Mouse (Mus musculus): ENCODE results near the gene Ankrd44.

DNA sequence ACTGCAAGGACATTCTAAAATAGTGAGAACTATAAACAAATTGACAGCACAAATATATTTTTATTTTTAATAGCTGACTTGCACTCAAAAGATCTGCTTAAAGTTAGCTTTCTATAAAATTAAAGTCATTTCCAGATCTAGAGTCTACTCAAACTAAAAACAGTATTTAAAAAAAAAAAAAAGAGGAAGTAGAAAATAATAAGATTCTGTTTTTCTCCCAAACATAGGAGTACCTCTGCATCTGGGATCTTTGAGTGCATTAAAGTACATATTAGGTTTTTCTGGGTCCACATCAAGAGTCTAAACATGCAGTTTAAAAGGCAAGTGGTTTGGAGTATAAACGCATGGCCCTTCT, 15.0 kb downstream of the Ankrd44 start:
- TF ChIP-seq CTCF (IDR thresholded peaks at IDR 0.05; ENCODE audit: low read depth, low read length) (no peak), POLR2A (IDR thresholded peaks at IDR 0.05; ENCODE audit: insufficient read depth, low read length) (no peak)

Data from ES-Bruce4 (cell line).